Mouse (Mus musculus): Measurements from ENCODE around the gene Ube4a. TPM values are rescaled to one million over a fixed set of nuclear protein-coding genes. Genes with fewer than 3 reads are reported as not detected.

The Ube4a gene
- polyA plus RNA-seq, 1 experiment = 9.5 TPM

- H3K4me3 ChIP-seq (ENCODE audit: extremely low read depth, insufficient read depth, insufficient read length) = no peak overlapping the region
- 64% methylated on average over 7 of the region's 7 CpGs for WGBS
- H3K27me3 ChIP-seq (ENCODE audit: control insufficient read depth, insufficient read depth, low read length) = no peaks in the 10 kb centered on the region
- peaks cover 6% of the 10 kb centered on the region; the same call in 1 of the 2 replicates for H3K4me1 ChIP-seq (ENCODE audit: control insufficient read depth, insufficient read depth, insufficient read length)
- peaks cover 2% of the 10 kb centered on the region; the same call in 1 of the 2 replicates for H3K36me3 ChIP-seq (ENCODE audit: control insufficient read depth, insufficient read depth, low read length)
- no peak overlapping the region for H3K27ac ChIP-seq (ENCODE audit: insufficient read depth, low read length)
- DNase-seq (ENCODE audit: low read depth in 1 of 2, low spot score in 2 of 2) = no peak
- TF ChIP-seq POLR2A (IDR thresholded peaks at IDR 0.05; ENCODE audit: low read depth, low read length) (no peak), CTCF (IDR thresholded peaks at IDR 0.05; ENCODE audit: extremely low read depth, insufficient read depth, insufficient read length, insufficient replicate concordance) (no peak)
Measured at GRCm38 (mm10) chr9:44875476-44875875, 89.9 kb downstream of the Ube4a start.

GRCm38 (mm10) chr9:44874198-44874597 is 91.2 kb downstream of the Ube4a start:
- Histone ChIP-seq H3K4me1 (ENCODE audit: control insufficient read depth, insufficient read depth, insufficient read length) (peaks cover 6% of the 10 kb centered on the region), H3K27me3 (ENCODE audit: control insufficient read depth, insufficient read depth, low read length) (no peaks in the 10 kb centered on the region), H3K27ac (ENCODE audit: insufficient read depth, low read length) (no peak overlapping the region), H3K4me3 (ENCODE audit: extremely low read depth, insufficient read depth, insufficient read length) (no peak overlapping the region), H3K36me3 (ENCODE audit: control insufficient read depth, insufficient read depth, low read length) (peaks cover 2% of the 10 kb centered on the region; the same call in 1 of the 2 replicates)
- DNase-seq (ENCODE audit: low read depth in 1 of 2, low spot score in 2 of 2) = no peak
- TF ChIP-seq CTCF (IDR thresholded peaks at IDR 0.05; ENCODE audit: extremely low read depth, insufficient read depth, insufficient read length, insufficient replicate concordance) (no peak), POLR2A (IDR thresholded peaks at IDR 0.05; ENCODE audit: low read depth, low read length) (no peak)

GRCm38 (mm10) chr9:44873665-44874064 is 91.7 kb downstream of the Ube4a start:
- peaks cover 6% of the 10 kb centered on the region for H3K4me1 ChIP-seq (ENCODE audit: control insufficient read depth, insufficient read depth, insufficient read length)
- H3K36me3 ChIP-seq (ENCODE audit: control insufficient read depth, insufficient read depth, low read length) = peaks cover 2% of the 10 kb centered on the region; the same call in 1 of the 2 replicates
- H3K27ac ChIP-seq (ENCODE audit: insufficient read depth, low read length) = no peak overlapping the region
- H3K27me3 ChIP-seq (ENCODE audit: control insufficient read depth, insufficient read depth, low read length) = no peaks in the 10 kb centered on the region
- WGBS = 25% methylated on average over 5 of the region's 5 CpGs
- no peak for DNase-seq (ENCODE audit: low read depth in 1 of 2, low spot score in 2 of 2)
- H3K4me3 ChIP-seq (ENCODE audit: extremely low read depth, insufficient read depth, insufficient read length) = no peak overlapping the region
- TF ChIP-seq CTCF (IDR thresholded peaks at IDR 0.05; ENCODE audit: extremely low read depth, insufficient read depth, insufficient read length, insufficient replicate concordance) (no peak), POLR2A (IDR thresholded peaks at IDR 0.05; ENCODE audit: low read depth, low read length) (no peak)

Other genes starting within 250 kb of the Ube4a start
- gene Phldb1, start 230.4 kb downstream of the Ube4a start, polyA plus RNA-seq (2012; rRNA removed) = 12.3 and 16.0 TPM in 2 replicates
- gene Arcn1, start 197.8 kb downstream of the Ube4a start, polyA plus RNA-seq (2012; rRNA removed) = 18.1 and 18.7 TPM in 2 replicates
- 14.6 and 22.1 TPM in 2 replicates for gene Ift46, start 197.7 kb downstream of the Ube4a start, polyA plus RNA-seq (2012; rRNA removed)
- 0.72 and 0.74 TPM in 2 replicates for gene Tmem25, start 166.3 kb downstream of the Ube4a start, polyA plus RNA-seq (2012; rRNA removed)
- gene Ttc36, start 162.5 kb downstream of the Ube4a start, polyA plus RNA-seq (2012; rRNA removed) = 1.9 and 2.2 TPM in 2 replicates
- gene Kmt2a, start 84.3 kb downstream of the Ube4a start, polyA plus RNA-seq (2012; rRNA removed) = 36.8 and 38.4 TPM in 2 replicates
- gene Atp5l, start 44.9 kb downstream of the Ube4a start, polyA plus RNA-seq (2012; rRNA removed) = 65.8 and 79.4 TPM in 2 replicates
- 12.8 and 14.5 TPM in 2 replicates for gene Cd3g, start 14.8 kb upstream of the Ube4a start, polyA plus RNA-seq (2012; rRNA removed)
- 19.6 and 24.0 TPM in 2 replicates for gene Cd3d, start 16.2 kb upstream of the Ube4a start, polyA plus RNA-seq (2012; rRNA removed)
- gene Cd3e, start 44.0 kb upstream of the Ube4a start, polyA plus RNA-seq (2012; rRNA removed) = 42.8 and 44.8 TPM in 2 replicates
- 0.49 TPM in 2 replicates for gene Mpzl2, start 74.2 kb upstream of the Ube4a start, polyA plus RNA-seq (2012; rRNA removed)
- 1.7 and 2.2 TPM in 2 replicates for gene Mpzl3, start 89.6 kb upstream of the Ube4a start, polyA plus RNA-seq (2012; rRNA removed)
- gene Jaml, start 113.6 kb upstream of the Ube4a start, polyA plus RNA-seq (2012; rRNA removed) = 2.4 and 2.8 TPM in 2 replicates
- gene Scn2b, start 152.2 kb upstream of the Ube4a start, polyA plus RNA-seq (2012; rRNA removed) = 0.97 and 1.8 TPM in 2 replicates
- 0.47 and 0.91 TPM in 2 replicates for gene Scn4b, start 172.8 kb upstream of the Ube4a start, polyA plus RNA-seq (2012; rRNA removed)
- gene BC049352, start 216.4 kb upstream of the Ube4a start, polyA plus RNA-seq (2012; rRNA removed) = 0.37 and 0.45 TPM in 2 replicates
- gene Tmprss4, start 238.5 kb upstream of the Ube4a start, polyA plus RNA-seq (2012; rRNA removed) = 0.33 and 0.52 TPM in 2 replicates